Mouse (Mus musculus): ENCODE data around the gene Acr. TPM values are rescaled to one million over a fixed set of nuclear protein-coding genes. Genes with fewer than 3 reads are reported as not detected.

Gene Acr
- polyA plus RNA-seq, 1 experiment, result not detected

- TF ChIP-seq EP300 (IDR thresholded peaks at IDR 0.05; ENCODE audit: insufficient read depth, low read depth, low read length) (no peak), CTCF (IDR thresholded peaks at IDR 0.05; ENCODE audit: low read depth, low read length) (peak; percentile 40), POLR2A (IDR thresholded peaks at IDR 0.05; ENCODE audit: insufficient read depth, low read length) (no peak)
- Histone ChIP-seq H3K27ac (ENCODE audit: insufficient read depth, low read length) (no peak overlapping the region), H3K9me3 (replicated peaks; ENCODE audit: control insufficient read depth, insufficient read depth, low read length, poor library complexity, severe bottlenecking) (no peaks in the 10 kb centered on the region), H3K4me3 (ENCODE audit: low read depth, low read length) (no peak overlapping the region), H3K27me3 (ENCODE audit: control insufficient read depth, insufficient read depth, low read length, poor library complexity, severe bottlenecking) (no peaks in the 10 kb centered on the region), H3K9ac (ENCODE audit: low read depth, poor library complexity, severe bottlenecking) (no peak overlapping the region), H3K36me3 (ENCODE audit: control insufficient read depth, insufficient read depth, low read length, poor library complexity, severe bottlenecking) (no peaks in the 10 kb centered on the region), H3K4me1 (ENCODE audit: control insufficient read depth, insufficient read depth, low read length) (no peaks in the 10 kb centered on the region)
Measured at GRCm38 (mm10) chr15:89559202-89559731, 8.9 kb upstream of the Acr start.

GRCm38 (mm10) chr15:89572147-89572546, 4.0 kb downstream of the Acr start:
- Histone ChIP-seq H3K36me3 (ENCODE audit: control insufficient read depth, insufficient read depth, low read length, poor library complexity, severe bottlenecking) (no peaks in the 10 kb centered on the region), H3K27ac (ENCODE audit: insufficient read depth, low read length) (no peak overlapping the region), H3K4me3 (ENCODE audit: low read depth, low read length) (no peak overlapping the region), H3K9me3 (replicated peaks; ENCODE audit: control insufficient read depth, insufficient read depth, low read length, poor library complexity, severe bottlenecking) (no peaks in the 10 kb centered on the region), H3K9ac (ENCODE audit: low read depth, poor library complexity, severe bottlenecking) (no peak overlapping the region), H3K27me3 (ENCODE audit: control insufficient read depth, insufficient read depth, low read length, poor library complexity, severe bottlenecking) (no peaks in the 10 kb centered on the region), H3K4me1 (ENCODE audit: control insufficient read depth, insufficient read depth, low read length) (no peaks in the 10 kb centered on the region)
- TF ChIP-seq CTCF (IDR thresholded peaks at IDR 0.05; ENCODE audit: low read depth, low read length) (no peak), EP300 (IDR thresholded peaks at IDR 0.05; ENCODE audit: insufficient read depth, low read depth, low read length) (no peak), POLR2A (IDR thresholded peaks at IDR 0.05; ENCODE audit: insufficient read depth, low read length) (no peak)

- TF ChIP-seq POLR2A (IDR thresholded peaks at IDR 0.05; ENCODE audit: insufficient read depth, low read length) (no peak), EP300 (IDR thresholded peaks at IDR 0.05; ENCODE audit: insufficient read depth, low read depth, low read length) (no peak), CTCF (IDR thresholded peaks at IDR 0.05; ENCODE audit: low read depth, low read length) (no peak)
- no peak overlapping the region for H3K4me3 ChIP-seq (ENCODE audit: low read depth, low read length)
- H3K36me3 ChIP-seq (ENCODE audit: control insufficient read depth, insufficient read depth, low read length, poor library complexity, severe bottlenecking), result no peaks in the 10 kb centered on the region
- H3K9ac ChIP-seq (ENCODE audit: low read depth, poor library complexity, severe bottlenecking), result no peak overlapping the region
- no peaks in the 10 kb centered on the region for H3K27me3 ChIP-seq (ENCODE audit: control insufficient read depth, insufficient read depth, low read length, poor library complexity, severe bottlenecking)
- no peaks in the 10 kb centered on the region for H3K4me1 ChIP-seq (ENCODE audit: control insufficient read depth, insufficient read depth, low read length)
- no peak overlapping the region for H3K27ac ChIP-seq (ENCODE audit: insufficient read depth, low read length)
- H3K9me3 ChIP-seq (replicated peaks; ENCODE audit: control insufficient read depth, insufficient read depth, low read length, poor library complexity, severe bottlenecking), result no peaks in the 10 kb centered on the region
Measured at GRCm38 (mm10) chr15:89582494-89582893, 14.4 kb downstream of the Acr start.

- Histone ChIP-seq H3K36me3 (ENCODE audit: control insufficient read depth, insufficient read depth, low read length, poor library complexity, severe bottlenecking) (no peaks in the 10 kb centered on the region), H3K9ac (ENCODE audit: low read depth, poor library complexity, severe bottlenecking) (no peak overlapping the region), H3K9me3 (replicated peaks; ENCODE audit: control insufficient read depth, insufficient read depth, low read length, poor library complexity, severe bottlenecking) (no peaks in the 10 kb centered on the region), H3K27me3 (ENCODE audit: control insufficient read depth, insufficient read depth, low read length, poor library complexity, severe bottlenecking) (no peaks in the 10 kb centered on the region), H3K4me3 (ENCODE audit: low read depth, low read length) (no peak overlapping the region), H3K27ac (ENCODE audit: insufficient read depth, low read length) (no peak overlapping the region), H3K4me1 (ENCODE audit: control insufficient read depth, insufficient read depth, low read length) (no peaks in the 10 kb centered on the region)
- TF ChIP-seq POLR2A (IDR thresholded peaks at IDR 0.05; ENCODE audit: insufficient read depth, low read length), result no peak
- no peak for TF ChIP-seq EP300 (IDR thresholded peaks at IDR 0.05; ENCODE audit: insufficient read depth, low read depth, low read length)
- no peak for TF ChIP-seq CTCF (IDR thresholded peaks at IDR 0.05; ENCODE audit: low read depth, low read length)
Measured at GRCm38 (mm10) chr15:89585101-89585500, 17.0 kb downstream of the Acr start.

- Histone ChIP-seq H3K4me1 (ENCODE audit: control insufficient read depth, insufficient read depth, low read length) (no peaks in the 10 kb centered on the region), H3K27me3 (ENCODE audit: control insufficient read depth, insufficient read depth, low read length, poor library complexity, severe bottlenecking) (no peaks in the 10 kb centered on the region), H3K36me3 (ENCODE audit: control insufficient read depth, insufficient read depth, low read length, poor library complexity, severe bottlenecking) (no peaks in the 10 kb centered on the region), H3K9me3 (replicated peaks; ENCODE audit: control insufficient read depth, insufficient read depth, low read length, poor library complexity, severe bottlenecking) (no peaks in the 10 kb centered on the region), H3K27ac (ENCODE audit: insufficient read depth, low read length) (no peak overlapping the region), H3K4me3 (ENCODE audit: low read depth, low read length) (no peak overlapping the region), H3K9ac (ENCODE audit: low read depth, poor library complexity, severe bottlenecking) (no peak overlapping the region)
- TF ChIP-seq EP300 (IDR thresholded peaks at IDR 0.05; ENCODE audit: insufficient read depth, low read depth, low read length) (no peak), CTCF (IDR thresholded peaks at IDR 0.05; ENCODE audit: low read depth, low read length) (no peak), POLR2A (IDR thresholded peaks at IDR 0.05; ENCODE audit: insufficient read depth, low read length) (no peak)
Measured at GRCm38 (mm10) chr15:89585631-89586030, 17.5 kb downstream of the Acr start.

GRCm38 (mm10) chr15:89589146-89589545, 21.0 kb downstream of the Acr start:
- Histone ChIP-seq H3K27me3 (ENCODE audit: control insufficient read depth, insufficient read depth, low read length, poor library complexity, severe bottlenecking) (no peaks in the 10 kb centered on the region), H3K36me3 (ENCODE audit: control insufficient read depth, insufficient read depth, low read length, poor library complexity, severe bottlenecking) (no peaks in the 10 kb centered on the region), H3K9ac (ENCODE audit: low read depth, poor library complexity, severe bottlenecking) (no peak overlapping the region), H3K4me3 (ENCODE audit: low read depth, low read length) (no peak overlapping the region), H3K27ac (ENCODE audit: insufficient read depth, low read length) (no peak overlapping the region), H3K9me3 (replicated peaks; ENCODE audit: control insufficient read depth, insufficient read depth, low read length, poor library complexity, severe bottlenecking) (no peaks in the 10 kb centered on the region), H3K4me1 (ENCODE audit: control insufficient read depth, insufficient read depth, low read length) (no peaks in the 10 kb centered on the region)
- TF ChIP-seq CTCF (IDR thresholded peaks at IDR 0.05; ENCODE audit: low read depth, low read length) (no peak), POLR2A (IDR thresholded peaks at IDR 0.05; ENCODE audit: insufficient read depth, low read length) (no peak), EP300 (IDR thresholded peaks at IDR 0.05; ENCODE audit: insufficient read depth, low read depth, low read length) (no peak)
